Mouse (Mus musculus) cerebellum, adult 8-10 months (tissue): ENCODE data around the gene Grb10.

Experiments
- DNase-seq: peaks from one replicate; pipeline ENCODE4 v3.0.0; 2022

The Grb10 gene

DNA sequence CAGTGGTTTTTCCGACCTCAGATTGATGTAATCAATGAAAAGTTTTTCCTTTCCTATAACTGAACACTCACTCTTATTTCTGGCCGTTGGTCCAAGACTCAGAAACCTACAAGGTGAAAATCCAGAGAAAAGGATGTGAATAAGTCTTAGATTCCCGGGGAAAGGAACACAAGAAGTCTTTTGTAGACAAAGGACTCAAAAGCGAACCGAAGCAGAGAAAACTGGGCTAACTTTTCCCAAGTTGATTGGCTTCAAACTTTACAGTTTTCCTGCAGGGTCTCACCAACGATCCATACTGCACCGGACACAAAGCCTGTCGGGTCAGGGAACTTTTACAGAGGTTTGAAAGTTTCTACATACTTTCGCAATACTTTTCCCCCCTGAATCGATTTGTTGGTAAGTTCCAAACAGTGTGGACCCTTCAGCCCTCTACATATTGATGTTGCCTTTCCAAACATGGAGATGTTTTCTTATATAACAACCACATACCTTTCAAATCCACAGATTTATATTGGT lies at the start of gene Grb10:
Gene Grb10 (minus strand): TSS at position 214 of the 516 bp plus-strand sequence.
- DNase-seq = no peak

DNA sequence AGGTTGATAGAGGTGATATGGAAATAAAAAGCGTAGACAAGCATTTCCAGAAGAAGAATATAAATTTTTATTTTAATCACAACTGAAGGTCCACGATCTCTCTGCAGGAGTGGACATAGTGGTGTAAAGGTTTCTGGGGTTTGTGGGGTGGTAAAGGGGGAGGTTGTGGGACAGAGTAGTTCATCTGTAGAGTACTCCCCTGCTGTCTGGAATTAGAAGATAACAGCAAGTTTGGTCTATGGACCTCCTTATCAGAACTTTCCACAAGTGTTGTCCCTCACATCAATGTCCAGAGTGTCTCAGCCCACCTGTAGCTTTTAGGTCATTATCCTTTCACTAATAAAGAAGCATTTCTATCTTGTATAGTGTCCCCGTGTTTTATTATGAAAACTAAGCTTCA lies 43.2 kb upstream of the Grb10 start:
- no peak for DNase-seq

GRCm38 (mm10) chr11:12079231-12079630 lies 40.7 kb upstream of the Grb10 start:
- no peak for DNase-seq

GRCm38 (mm10) chr11:12075449-12075848 lies 37.0 kb upstream of the Grb10 start:
- no peak for DNase-seq

- DNase-seq = no peak
Measured at GRCm38 (mm10) chr11:12073394-12074226, 35.1 kb upstream of the Grb10 start.

DNA sequence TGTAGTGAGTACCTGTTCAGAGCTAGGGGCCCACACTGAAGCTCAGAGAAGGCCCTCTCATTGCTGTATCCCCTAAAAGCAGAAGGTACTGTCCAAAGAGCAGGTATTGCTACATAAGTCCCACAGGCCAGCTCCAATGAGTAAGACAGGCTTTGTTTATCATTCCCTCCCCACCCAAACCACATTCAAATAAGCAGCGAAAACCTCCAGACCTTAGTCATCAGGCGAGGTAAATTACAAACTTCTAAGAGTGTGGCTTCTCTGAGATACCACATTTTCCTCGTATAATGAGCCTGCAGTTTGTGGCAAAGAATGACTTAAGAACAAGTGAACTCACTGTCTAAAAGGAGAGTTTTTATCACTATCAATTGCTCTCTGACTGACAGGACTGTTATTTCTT lies 33.8 kb upstream of the Grb10 start:
- DNase-seq = no peak

DNA sequence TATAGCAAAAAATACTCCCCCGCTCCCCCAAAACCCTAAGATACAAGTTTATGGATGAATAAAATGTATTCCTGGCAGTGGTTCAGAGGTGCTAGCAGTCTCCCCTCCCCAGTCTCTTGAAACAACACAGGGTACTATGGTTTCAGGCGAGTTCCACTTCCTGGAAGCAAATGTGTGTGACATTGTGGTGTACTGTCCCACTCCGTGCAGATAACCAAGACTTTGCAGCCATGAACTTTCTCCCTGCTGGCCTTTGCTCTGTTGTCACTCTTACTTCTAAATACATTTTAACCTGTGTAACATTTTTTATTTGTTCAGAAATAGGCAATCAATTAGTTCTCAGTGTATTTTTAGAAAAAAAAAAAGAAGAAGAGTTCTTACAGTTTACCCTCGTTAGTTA lies 20.5 kb upstream of the Grb10 start:
- no peak for DNase-seq

DNA sequence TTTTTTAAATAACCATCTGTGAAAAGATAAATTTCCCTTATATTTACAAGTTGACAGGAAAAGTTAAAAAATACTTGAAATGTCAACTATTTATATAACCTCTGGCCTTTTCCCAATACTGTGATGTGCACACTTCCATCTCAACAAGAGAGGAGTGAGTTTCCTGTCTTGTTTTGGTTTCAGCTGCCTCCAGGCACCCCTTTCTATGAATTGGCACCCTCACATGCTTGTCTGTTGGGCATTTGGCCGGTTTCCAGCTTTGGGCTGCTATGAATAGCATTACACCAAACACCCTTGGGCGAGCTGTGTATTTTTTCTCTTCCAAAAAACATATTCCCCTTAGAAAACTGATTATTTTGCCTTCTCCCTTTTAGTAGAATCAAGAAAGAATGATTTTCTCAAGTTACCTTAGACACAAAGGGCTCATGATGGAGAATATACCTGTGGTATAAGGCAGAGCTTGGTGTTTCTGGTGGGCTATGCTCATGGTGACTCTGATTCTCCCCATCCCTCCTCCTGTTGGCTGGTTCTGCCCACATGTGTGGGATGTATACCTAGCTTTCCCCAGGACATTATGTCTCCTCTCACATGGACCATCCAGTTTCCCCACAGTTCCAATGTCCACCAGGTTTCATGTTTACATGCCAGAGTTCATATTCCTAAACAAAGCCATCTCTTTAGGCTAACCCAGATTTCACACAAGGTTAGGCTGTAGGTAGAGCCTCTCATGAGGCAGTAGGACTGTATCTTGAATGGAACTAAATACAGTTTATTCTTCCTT lies 10.3 kb upstream of the Grb10 start:
- no peak for DNase-seq

DNA sequence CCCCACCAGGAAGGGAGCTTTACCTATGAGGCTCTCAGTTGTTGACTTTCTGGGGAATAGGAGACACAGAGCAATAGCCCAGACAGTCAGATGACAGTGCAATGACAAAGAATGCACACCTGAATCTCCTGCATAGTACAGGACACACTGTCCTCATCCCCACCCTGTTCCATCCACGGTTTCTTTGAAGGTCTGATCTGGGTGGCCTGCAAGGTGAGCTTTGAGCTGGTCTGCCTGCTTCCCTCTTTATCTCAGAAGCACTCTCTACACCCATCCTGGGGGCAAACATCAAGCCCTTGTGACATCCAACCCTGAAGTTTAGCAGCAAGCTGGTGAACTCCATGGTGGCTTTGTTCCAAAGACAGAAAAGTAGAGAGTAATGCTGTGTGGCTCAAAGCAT lies 9.7 kb upstream of the Grb10 start:
- DNase-seq = no peak

GRCm38 (mm10) chr11:12044245-12044644 lies 5.8 kb upstream of the Grb10 start:
- DNase-seq = no peak

DNA sequence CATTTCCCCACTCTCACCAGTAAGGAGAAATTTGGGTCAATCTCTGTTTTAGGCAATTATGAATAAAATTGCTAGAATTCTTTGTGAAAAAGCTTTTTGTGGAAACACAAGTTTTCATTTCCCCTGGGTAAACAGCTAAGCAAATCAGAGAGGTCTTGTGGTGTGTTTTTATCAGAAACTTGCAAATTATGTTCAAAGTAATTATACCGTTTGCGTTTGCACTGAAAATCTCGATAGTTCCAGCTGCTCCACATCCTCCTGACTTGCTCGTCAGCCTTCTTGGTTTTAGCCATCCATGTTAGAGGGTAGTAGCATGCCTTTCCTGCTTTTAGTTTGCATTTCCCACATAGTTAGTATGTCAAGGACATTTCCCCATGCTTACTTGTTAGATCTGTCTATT lies 3.3 kb upstream of the Grb10 start:
- no peak for DNase-seq

DNA sequence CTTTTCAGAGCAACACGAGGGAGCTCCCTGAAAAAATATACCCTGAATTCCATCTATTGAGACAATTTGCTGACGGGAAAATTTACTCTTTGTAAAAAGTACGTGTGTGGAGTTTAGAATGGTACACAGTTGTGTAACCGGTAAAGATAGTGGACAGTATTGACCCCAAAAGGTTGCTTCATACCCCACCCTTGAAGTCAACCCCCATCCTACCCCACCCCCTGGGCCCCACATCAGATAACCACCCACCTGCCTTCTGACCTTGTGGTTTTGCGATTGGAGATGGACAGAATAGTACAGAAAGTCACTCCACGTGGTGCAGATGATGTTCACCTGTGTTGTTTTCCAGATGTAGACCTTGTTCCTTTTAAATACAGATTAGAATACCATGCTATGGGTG lies 2.9 kb upstream of the Grb10 start:
- DNase-seq = no peak

GRCm38 (mm10) chr11:12040391-12040790 lies 1.9 kb upstream of the Grb10 start:
- no peak for DNase-seq

- no peak for DNase-seq
Measured at GRCm38 (mm10) chr11:12039748-12040147, 1.3 kb upstream of the Grb10 start.

GRCm38 (mm10) chr11:12039098-12039497 lies 615 bp upstream of the Grb10 start:
- no peak for DNase-seq

- DNase-seq = no peak
Measured at GRCm38 (mm10) chr11:12037689-12038469, 604 bp downstream of the Grb10 start.

GRCm38 (mm10) chr11:12037075-12037686 lies 1.3 kb downstream of the Grb10 start:
- DNase-seq = no peak

DNA sequence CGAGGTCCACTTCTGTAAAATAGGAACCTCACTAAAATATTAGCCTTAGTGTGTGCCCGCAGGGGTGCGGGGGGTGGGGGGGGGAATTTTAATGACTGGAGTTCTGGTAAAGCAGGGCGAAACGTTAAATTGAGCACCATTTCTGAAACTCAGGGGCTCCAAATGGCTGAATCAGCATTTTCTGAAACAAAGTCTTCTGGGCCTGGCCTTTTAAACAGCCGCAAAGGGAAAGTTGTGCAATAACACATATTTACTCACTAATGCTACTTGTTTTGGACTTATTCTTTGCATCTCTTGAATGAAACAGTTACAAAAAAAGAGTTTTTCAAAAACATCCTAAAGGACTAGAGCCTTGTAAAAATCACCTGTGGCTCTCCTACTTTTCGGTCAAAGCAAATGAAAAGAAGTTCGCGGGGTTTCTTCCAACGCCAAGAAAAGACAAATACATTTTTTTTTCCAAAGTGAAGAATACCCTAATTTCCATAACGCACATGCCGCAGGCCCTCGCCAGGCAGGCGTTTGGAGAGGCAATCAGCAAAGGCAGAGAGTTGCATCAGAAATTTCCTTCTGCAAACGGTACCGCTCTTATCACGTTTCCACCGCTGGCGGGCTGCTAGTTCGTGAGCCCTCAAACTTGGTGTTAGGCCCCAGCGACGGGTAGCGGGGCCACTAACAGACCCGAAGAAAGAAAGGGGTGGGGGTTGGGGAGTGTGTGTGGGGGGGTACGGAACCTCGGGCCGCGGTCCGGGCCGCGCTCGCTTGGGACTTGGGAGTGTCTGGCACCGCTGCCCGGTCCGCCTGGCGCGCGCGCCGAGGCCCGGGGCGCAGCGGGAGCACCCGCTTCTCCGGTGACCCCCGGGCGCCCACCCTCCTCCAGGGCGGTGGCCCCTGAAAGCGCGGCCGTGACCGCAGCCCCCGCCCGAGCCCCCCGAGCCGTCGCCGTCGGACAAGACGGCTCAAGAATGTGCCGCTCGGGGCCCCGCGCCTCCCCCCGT lies 2.3 kb downstream of the Grb10 start:
- no peak for DNase-seq

- DNase-seq = no peak
Measured at GRCm38 (mm10) chr11:12035324-12035723, 3.2 kb downstream of the Grb10 start.

DNA sequence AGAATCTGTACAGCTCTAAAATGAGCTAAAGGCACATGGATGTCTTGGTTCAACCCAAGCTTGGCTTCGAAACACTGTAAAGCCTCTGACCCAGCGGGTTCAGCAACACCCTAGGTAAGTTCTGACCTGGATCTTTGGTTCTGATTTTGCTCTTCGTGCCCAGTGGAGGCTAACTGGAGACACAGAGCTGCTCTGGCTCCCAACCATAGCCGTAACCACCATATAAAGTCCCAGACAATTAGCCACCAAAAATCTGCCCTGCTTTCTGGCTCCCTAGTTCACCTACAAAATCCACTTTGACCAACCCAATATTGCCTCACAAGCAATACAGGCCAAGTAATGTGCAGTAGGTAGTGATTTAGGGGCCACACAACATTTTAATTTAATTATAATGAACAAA lies 3.7 kb downstream of the Grb10 start:
- no peak for DNase-seq

DNA sequence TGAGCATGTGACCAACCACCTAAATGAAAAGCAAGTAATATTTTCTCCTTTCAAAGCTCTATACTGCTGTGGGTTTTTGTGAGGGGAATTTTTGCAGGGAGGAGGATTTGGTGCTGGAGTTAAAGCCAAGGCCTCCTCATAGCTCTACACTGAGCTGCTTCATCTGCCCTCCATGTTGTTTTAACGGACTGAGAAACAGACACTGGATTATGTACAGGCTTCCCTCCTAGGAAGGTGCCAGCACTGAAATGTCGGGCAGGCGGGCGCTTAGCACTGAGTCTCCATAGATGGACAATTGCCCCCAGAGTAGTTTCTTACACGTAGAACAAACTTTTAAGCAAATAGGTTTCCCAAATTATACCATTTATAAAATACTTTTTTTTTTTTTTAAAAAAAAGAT lies 4.1 kb downstream of the Grb10 start:
- no peak for DNase-seq
